Mouse (Mus musculus): ENCODE results near the gene Hbp1.

Gene Hbp1

GRCm38 (mm10) chr12:31905696-31906551, 44.4 kb downstream of the Hbp1 start:
- no peak for DNase-seq (ENCODE audit: low spot score)

DNA sequence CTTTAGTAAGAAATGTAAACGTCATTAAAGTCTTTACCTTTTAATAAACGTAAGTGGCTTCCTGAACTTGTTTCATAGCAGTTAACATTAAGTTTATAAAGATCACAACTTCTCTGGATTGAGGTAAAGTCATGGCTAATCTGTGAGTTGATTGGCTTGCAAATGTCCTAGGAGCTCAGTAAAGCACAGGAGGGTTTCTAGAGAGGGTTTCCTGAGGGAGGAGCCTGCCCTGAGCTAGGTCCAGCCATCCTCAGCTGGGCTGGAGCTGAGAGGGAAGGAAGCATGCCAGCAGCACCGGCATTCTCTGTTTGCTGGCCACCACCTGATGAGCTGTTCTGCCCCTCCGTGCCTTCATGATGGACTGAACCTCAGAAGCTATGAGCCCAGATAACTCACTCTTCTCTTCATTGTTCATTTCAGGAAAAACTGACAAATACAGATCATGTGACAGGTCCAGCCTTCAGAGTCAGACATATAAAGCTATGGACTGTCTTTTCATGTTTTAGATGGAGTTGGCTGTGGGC, 49.9 kb downstream of the Hbp1 start:
- DNase-seq (ENCODE audit: low spot score), result no peak

DNA sequence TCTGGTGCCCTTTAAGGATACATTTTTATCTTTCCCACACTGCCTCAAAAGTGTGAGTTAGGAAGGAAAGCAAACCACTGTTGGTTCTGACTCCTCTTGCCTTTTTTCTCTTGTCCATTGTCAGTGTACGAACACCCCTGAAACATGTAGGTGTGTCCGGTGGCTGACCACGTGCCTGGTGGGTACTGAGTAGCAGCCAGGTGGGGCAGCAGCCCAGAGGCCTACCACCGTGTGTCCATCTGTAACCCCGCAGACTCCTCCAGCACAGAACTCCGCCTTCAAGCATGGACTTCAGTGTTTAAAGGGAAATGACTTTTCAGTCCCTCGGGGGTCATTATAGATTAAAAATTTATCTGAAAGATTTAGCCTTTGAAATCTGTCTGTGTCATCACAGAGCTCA, 52.9 kb downstream of the Hbp1 start:
- DNase-seq (ENCODE audit: low spot score), result no peak

GRCm38 (mm10) chr12:31896986-31897385, 53.3 kb downstream of the Hbp1 start:
- no peak for DNase-seq (ENCODE audit: low spot score)

- DNase-seq (ENCODE audit: low spot score), result no peak
These were observed 54.0 kb downstream of the Hbp1 start for GRCm38 (mm10) chr12:31896295-31896694.

GRCm38 (mm10) chr12:31895888-31896287, 54.4 kb downstream of the Hbp1 start:
- no peak for DNase-seq (ENCODE audit: low spot score)

GRCm38 (mm10) chr12:31895095-31895734, 55.1 kb downstream of the Hbp1 start:
- DNase-seq (ENCODE audit: low spot score), result no peak

GRCm38 (mm10) chr12:31892771-31893170, 57.6 kb downstream of the Hbp1 start:
- no peak for DNase-seq (ENCODE audit: low spot score)

GRCm38 (mm10) chr12:31892079-31892478, 58.3 kb downstream of the Hbp1 start:
- no peak for DNase-seq (ENCODE audit: low spot score)

DNA sequence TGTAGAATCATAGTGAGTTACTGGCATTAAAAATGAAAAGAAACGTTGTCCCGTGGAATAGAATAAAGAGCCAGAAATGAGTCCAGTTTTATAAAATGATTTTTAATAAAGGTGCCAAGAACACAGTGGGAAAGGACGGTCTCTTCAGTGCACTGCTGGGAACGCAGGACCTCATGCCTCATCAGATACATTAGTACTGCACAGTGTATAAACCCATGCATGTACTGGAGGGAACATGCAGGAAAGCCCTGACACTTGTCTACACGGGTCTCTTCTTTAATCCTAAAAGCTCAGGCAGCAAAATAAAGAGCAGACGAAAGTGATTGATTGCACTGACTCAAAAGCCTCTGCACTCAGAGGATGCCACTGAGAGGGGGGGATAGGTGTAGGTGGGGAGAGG, 59.6 kb downstream of the Hbp1 start:
- no peak for DNase-seq (ENCODE audit: low spot score)

- DNase-seq (ENCODE audit: low spot score), result no peak
These were observed 64.3 kb downstream of the Hbp1 start for GRCm38 (mm10) chr12:31885844-31886606.

DNA sequence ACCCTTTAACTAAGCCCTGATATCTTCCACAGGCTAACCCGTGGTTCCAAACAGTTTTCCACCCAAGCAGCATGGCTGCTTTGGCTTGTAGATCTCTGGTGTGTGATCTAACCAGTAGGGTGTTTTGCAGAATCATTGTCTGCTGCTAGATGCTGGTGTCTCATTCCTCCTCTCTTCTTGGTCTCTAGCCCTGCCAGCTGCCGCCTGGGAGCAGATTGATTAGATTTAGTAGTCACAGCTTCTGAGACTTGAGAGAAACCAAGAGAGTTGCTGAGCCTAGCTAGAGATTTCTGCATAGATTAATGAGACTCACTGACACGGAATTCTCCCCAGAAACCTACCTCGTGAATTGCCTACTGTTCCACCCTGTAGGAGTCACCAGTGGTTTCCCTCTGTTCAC, 65.3 kb downstream of the Hbp1 start:
- DNase-seq (ENCODE audit: low spot score), result no peak

DNA sequence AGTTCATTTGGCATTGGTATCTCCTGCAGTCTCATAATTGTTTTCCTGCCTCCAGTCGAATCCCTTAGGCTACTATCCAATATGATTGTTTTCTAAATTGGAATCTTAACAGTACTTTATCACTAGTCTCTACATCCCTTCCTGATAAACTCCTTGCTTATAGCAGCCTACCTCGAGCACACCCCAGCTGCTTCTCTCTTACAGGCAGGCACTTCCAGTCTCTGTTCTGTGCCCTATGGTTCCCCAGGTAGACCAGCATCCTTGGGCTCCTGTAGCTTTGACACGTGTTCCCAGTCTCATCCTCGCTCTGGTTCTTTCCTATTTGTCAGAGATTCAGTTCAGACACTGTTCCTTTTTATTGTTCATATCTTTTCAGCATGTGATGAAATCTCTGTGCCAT, 66.0 kb downstream of the Hbp1 start:
- no peak for DNase-seq (ENCODE audit: low spot score)

- no peak for DNase-seq (ENCODE audit: low spot score)
These were observed 67.6 kb downstream of the Hbp1 start for GRCm38 (mm10) chr12:31882736-31883135.

DNA sequence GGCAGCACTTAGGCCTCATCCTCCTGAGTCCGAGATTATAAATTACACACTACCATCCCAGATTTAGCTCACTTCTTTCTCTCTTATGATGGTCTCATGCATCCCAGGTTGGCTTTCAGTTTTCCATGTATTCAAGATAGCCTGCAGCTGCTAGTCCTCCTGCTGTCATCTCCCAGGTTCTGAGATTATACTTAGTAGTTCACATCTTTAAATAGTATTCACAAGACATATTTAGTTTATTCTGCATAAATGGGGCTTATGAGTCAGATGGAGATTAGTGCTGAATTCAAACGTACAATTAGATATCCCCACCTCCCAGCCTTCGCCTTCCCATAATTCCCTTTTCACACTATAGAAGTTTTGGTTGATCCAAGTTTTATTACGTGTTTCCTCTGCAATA, 73.6 kb downstream of the Hbp1 start:
- no peak for DNase-seq (ENCODE audit: low spot score)

Data from testis, postnatal 10 days (tissue).